Mouse (Mus musculus) heart, embryonic 15.5 days (tissue): Measurements from ENCODE around the gene Ccdc60. TPM values are rescaled to one million over a fixed set of nuclear protein-coding genes. Genes with fewer than 3 reads are reported as not detected.

ENCODE experiments used
- ATAC-seq: fragments of 200-750 bp; cut with Nextera tagmentation; replicated peaks from 2 replicates; pipeline ENCODE4 v1.8.0; 2017; ENCODE audit warnings: low read depth, moderate TSS enrichment; ENCODE audit not compliant: insufficient number of reproducible peaks, insufficient read depth, low FRiP score
- H3K27ac ChIP-seq: fragments of 300-500 bp; sonication (generic); 2 replicates; pipeline ENCODE4 v1.5.1; 2015; ENCODE audit warnings: mild to moderate bottlenecking, inconsistent platforms
- H3K27me3 ChIP-seq: fragments of 300-500 bp; sonication (generic); 2 replicates; pipeline ENCODE4 v1.6.1; 2015; ENCODE audit warnings: inconsistent platforms
- H3K36me3 ChIP-seq: fragments of 300-500 bp; sonication (generic); 2 replicates; pipeline ENCODE4 v1.6.1; 2015; ENCODE audit warnings: mild to moderate bottlenecking, inconsistent platforms
- H3K4me1 ChIP-seq: fragments of 300-500 bp; sonication (generic); replicated peaks from 2 replicates; pipeline ENCODE4 v1.6.1; 2015; ENCODE audit warnings: inconsistent platforms
- H3K4me2 ChIP-seq: fragments of 300-500 bp; sonication (generic); 2 replicates; pipeline ENCODE4 v1.6.1; 2015; ENCODE audit warnings: inconsistent platforms, mild to moderate bottlenecking, moderate library complexity
- H3K4me3 ChIP-seq: fragments of 300-500 bp; sonication (generic); 2 replicates; pipeline ENCODE4 v1.5.1; 2015; ENCODE audit warnings: mild to moderate bottlenecking, inconsistent platforms
- H3K9ac ChIP-seq: fragments of 300-500 bp; sonication (generic); 2 replicates; pipeline ENCODE4 v1.6.1; 2015; ENCODE audit warnings: mild to moderate bottlenecking, inconsistent platforms
- H3K9me3 ChIP-seq: fragments of 300-500 bp; sonication (generic); replicated peaks from 2 replicates; pipeline ENCODE4 v1.6.1; 2016; ENCODE audit warnings: inconsistent platforms
- WGBS: fragments of 180-500 bp; shearing (Covaris S2); methylation state at CpG from one replicate; pipeline ENCODE4 v1.1.7; 2015; ENCODE audit warnings: mixed read lengths; 5-methylcytosine and 5-hydroxymethylcytosine counted together
- polyA plus RNA-seq: library from polyadenylated mRNA; unstranded; fragments of >200 nt; fragmentation: Nextera tagmentation; extraction: Ambion mirVana; gene quantifications from 2 replicates; pipeline ENCODE4 v1.2.1, GENCODE M21; 2015

Ccdc60 gene
- polyA plus RNA-seq, 1 experiment from 2014 or later = 0.23 TPM

GRCm38 (mm10) chr5:116231841-116232643 lies 56.7 kb downstream of the Ccdc60 start:
- Histone ChIP-seq H3K4me1 (0 out of 2 replicates have a peak, but pooled peaks cover 2% of the 10 kb centered on the region), H3K36me3 (no peaks in the 10 kb centered on the region), H3K9ac (no peak overlapping the region), H3K4me3 (no peak overlapping the region), H3K4me2 (no peak overlapping the region; the same call in 1 of the 2 replicates), H3K27me3 (no peaks in the 10 kb centered on the region), H3K27ac (no peak overlapping the region), H3K9me3 (no peaks in the 10 kb centered on the region)
- WGBS = 26% methylated on average over 19 of the region's 19 CpGs
- ATAC-seq = no peak

- Histone ChIP-seq H3K4me1 (0 out of 2 replicates have a peak, but pooled peaks cover 2% of the 10 kb centered on the region), H3K4me2 (no peak overlapping the region), H3K36me3 (no peaks in the 10 kb centered on the region), H3K27me3 (no peaks in the 10 kb centered on the region), H3K9me3 (no peaks in the 10 kb centered on the region), H3K4me3 (no peak overlapping the region), H3K9ac (no peak overlapping the region), H3K27ac (no peak overlapping the region)
- WGBS = 63% methylated on average over 6 of the region's 6 CpGs
- no peak for ATAC-seq
Measured at GRCm38 (mm10) chr5:116228414-116228813, 60.4 kb downstream of the Ccdc60 start.

GRCm38 (mm10) chr5:116224023-116224422 lies 64.8 kb downstream of the Ccdc60 start:
- Histone ChIP-seq H3K4me3 (no peak overlapping the region), H3K27ac (no peak overlapping the region), H3K4me2 (no peak overlapping the region), H3K36me3 (no peaks in the 10 kb centered on the region), H3K9ac (no peak overlapping the region), H3K4me1 (no peaks in the 10 kb centered on the region), H3K27me3 (no peaks in the 10 kb centered on the region), H3K9me3 (no peaks in the 10 kb centered on the region)
- 74% methylated on average over 6 of the region's 6 CpGs for WGBS
- no peak for ATAC-seq

GRCm38 (mm10) chr5:116221916-116222315 lies 66.9 kb downstream of the Ccdc60 start:
- Histone ChIP-seq H3K9me3 (no peaks in the 10 kb centered on the region), H3K27me3 (no peaks in the 10 kb centered on the region), H3K4me1 (no peaks in the 10 kb centered on the region), H3K36me3 (no peaks in the 10 kb centered on the region), H3K9ac (no peak overlapping the region), H3K4me3 (no peak overlapping the region), H3K27ac (no peak overlapping the region), H3K4me2 (no peak overlapping the region)
- ATAC-seq = no peak
- 77% methylated on average over 3 of the region's 3 CpGs for WGBS

- Histone ChIP-seq H3K9me3 (no peaks in the 10 kb centered on the region), H3K9ac (no peak overlapping the region), H3K4me2 (no peak overlapping the region), H3K4me3 (no peak overlapping the region), H3K4me1 (no peaks in the 10 kb centered on the region), H3K27me3 (no peaks in the 10 kb centered on the region), H3K36me3 (no peaks in the 10 kb centered on the region), H3K27ac (no peak overlapping the region)
- 72% methylated on average over 7 of the region's 7 CpGs for WGBS
- no peak for ATAC-seq
Measured at GRCm38 (mm10) chr5:116219288-116219687, 69.5 kb downstream of the Ccdc60 start.

- 59% methylated on average over 5 of the region's 5 CpGs for WGBS
- Histone ChIP-seq H3K9me3 (no peaks in the 10 kb centered on the region), H3K9ac (no peak overlapping the region), H3K27ac (no peak overlapping the region), H3K4me2 (no peak overlapping the region), H3K36me3 (no peaks in the 10 kb centered on the region), H3K4me3 (no peak overlapping the region), H3K27me3 (no peaks in the 10 kb centered on the region), H3K4me1 (no peaks in the 10 kb centered on the region)
- ATAC-seq = no peak
Measured at GRCm38 (mm10) chr5:116212706-116213105, 76.1 kb downstream of the Ccdc60 start.

- Histone ChIP-seq H3K4me1 (no peaks in the 10 kb centered on the region), H3K4me3 (no peak overlapping the region), H3K27me3 (no peaks in the 10 kb centered on the region), H3K4me2 (no peak overlapping the region), H3K36me3 (no peaks in the 10 kb centered on the region), H3K27ac (no peak overlapping the region), H3K9ac (no peak overlapping the region), H3K9me3 (no peaks in the 10 kb centered on the region)
- 54% methylated on average over 11 of the region's 11 CpGs for WGBS
- ATAC-seq = no peak
Measured at GRCm38 (mm10) chr5:116209378-116210091, 79.2 kb downstream of the Ccdc60 start.

- WGBS = 60% methylated on average over 16 of the region's 16 CpGs
- no peak overlapping the region for H3K27ac ChIP-seq
Measured at GRCm38 (mm10) chr5:116208741-116209368, 79.9 kb downstream of the Ccdc60 start.

GRCm38 (mm10) chr5:116202692-116203091 lies 86.1 kb downstream of the Ccdc60 start:
- H3K9me3 ChIP-seq = no peaks in the 10 kb centered on the region
- no peak overlapping the region for H3K9ac ChIP-seq
- no peak for ATAC-seq
- H3K27ac ChIP-seq = no peak overlapping the region
- H3K4me1 ChIP-seq = no peaks in the 10 kb centered on the region
- no peaks in the 10 kb centered on the region for H3K27me3 ChIP-seq
- no peak overlapping the region for H3K4me3 ChIP-seq
- no peak overlapping the region for H3K4me2 ChIP-seq
- 68% methylated on average over 5 of the region's 5 CpGs for WGBS
- H3K36me3 ChIP-seq = no peaks in the 10 kb centered on the region

More at GRCm38 (mm10) chr5:116208741-116209368, 79.9 kb downstream of the Ccdc60 start:
- Histone ChIP-seq H3K4me3 (no peak overlapping the region), H3K27me3 (no peaks in the 10 kb centered on the region), H3K36me3 (no peaks in the 10 kb centered on the region), H3K9ac (no peak overlapping the region), H3K4me2 (no peak overlapping the region), H3K4me1 (no peaks in the 10 kb centered on the region), H3K9me3 (no peaks in the 10 kb centered on the region)
- no peak for ATAC-seq

- Histone ChIP-seq H3K4me3 (no peak overlapping the region), H3K9me3 (no peaks in the 10 kb centered on the region), H3K27ac (no peak overlapping the region), H3K9ac (no peak overlapping the region), H3K4me1 (no peaks in the 10 kb centered on the region), H3K4me2 (no peak overlapping the region), H3K36me3 (no peaks in the 10 kb centered on the region), H3K27me3 (peaks cover 5% of the 10 kb centered on the region; the same call in 1 of the 2 replicates)
- 39% methylated on average over 11 of the region's 11 CpGs for WGBS
- no peak for ATAC-seq
Measured at GRCm38 (mm10) chr5:116194499-116194898, 94.3 kb downstream of the Ccdc60 start.

GRCm38 (mm10) chr5:116192693-116193092 lies 96.1 kb downstream of the Ccdc60 start:
- H3K4me3 ChIP-seq = no peak overlapping the region
- no peaks in the 10 kb centered on the region for H3K4me1 ChIP-seq
- H3K36me3 ChIP-seq = no peaks in the 10 kb centered on the region
- no peak overlapping the region for H3K9ac ChIP-seq
- H3K27me3 ChIP-seq = peaks cover 5% of the 10 kb centered on the region; the same call in 1 of the 2 replicates
- no peak overlapping the region for H3K4me2 ChIP-seq
- 67% methylated on average over 9 of the region's 9 CpGs for WGBS
- no peak overlapping the region for H3K27ac ChIP-seq
- no peak for ATAC-seq
- H3K9me3 ChIP-seq = no peaks in the 10 kb centered on the region
